Mouse (Mus musculus) liver, embryonic 16.5 days (tissue): Measurements from ENCODE around the gene Prkar1b. TPM values are rescaled to one million over a fixed set of nuclear protein-coding genes. Genes with fewer than 3 reads are reported as not detected.

Experiments
- ATAC-seq: fragments of 200-750 bp; cut with Nextera tagmentation; 2 replicates; pipeline ENCODE4 v1.8.0; 2017; ENCODE audit warnings: low read depth, mild to moderate bottlenecking, moderate number of reproducible peaks, moderate library complexity
- H3K27ac ChIP-seq: fragments of 300-500 bp; sonication (generic); 2 replicates; pipeline ENCODE4 v1.5.1; 2014; ENCODE audit warnings: mild to moderate bottlenecking, low read length
- H3K27me3 ChIP-seq: fragments of 300-500 bp; sonication (generic); 2 replicates; pipeline ENCODE4 v1.6.1; 2014; ENCODE audit warnings: low read depth, low read length, mixed read lengths; ENCODE audit not compliant: control insufficient read depth, insufficient read depth
- H3K36me3 ChIP-seq: fragments of 300-500 bp; sonication (generic); 2 replicates; pipeline ENCODE4 v1.6.1; 2014; ENCODE audit warnings: mild to moderate bottlenecking; ENCODE audit not compliant: control insufficient read depth, insufficient read depth
- H3K4me1 ChIP-seq: fragments of 300-500 bp; sonication (generic); 2 replicates; pipeline ENCODE4 v1.6.1; 2014; ENCODE audit warnings: low read depth, low read length, mixed read lengths; ENCODE audit not compliant: control insufficient read depth
- H3K4me2 ChIP-seq: fragments of 300-500 bp; sonication (generic); 2 replicates; pipeline ENCODE4 v1.6.1; 2014; ENCODE audit warnings: low read depth, low read length, mixed read lengths
- H3K4me3 ChIP-seq: fragments of 300-500 bp; sonication (generic); 2 replicates; pipeline ENCODE4 v1.5.1; 2014; ENCODE audit warnings: low read depth, mild to moderate bottlenecking, low read length
- H3K9ac ChIP-seq: fragments of 300-500 bp; sonication (generic); 2 replicates; pipeline ENCODE4 v1.6.1; 2014; ENCODE audit warnings: low read depth, low read length
- H3K9me3 ChIP-seq: fragments of 300-500 bp; sonication (generic); replicated peaks from 2 replicates; pipeline ENCODE4 v1.6.1; 2016; ENCODE audit warnings: low read length; ENCODE audit not compliant: control insufficient read depth
- WGBS: fragments of 180-500 bp; shearing (Covaris S2); extraction: QIAGEN DNeasy Blood & Tissue Kit; methylation state at CpG from one replicate; pipeline ENCODE4 v1.1.7; 2014; ENCODE audit not compliant: insufficient replicate concordance; 5-methylcytosine and 5-hydroxymethylcytosine counted together
- polyA plus RNA-seq: library from polyadenylated mRNA; unstranded; fragments of >200 nt; fragmentation: Nextera tagmentation; extraction: Ambion mirVana; gene quantifications from 2 replicates; pipeline ENCODE4 v1.2.1, GENCODE M21; 2015

Gene Prkar1b
- polyA plus RNA-seq, 1 experiment from 2014 or later: 0.80 TPM

DNA sequence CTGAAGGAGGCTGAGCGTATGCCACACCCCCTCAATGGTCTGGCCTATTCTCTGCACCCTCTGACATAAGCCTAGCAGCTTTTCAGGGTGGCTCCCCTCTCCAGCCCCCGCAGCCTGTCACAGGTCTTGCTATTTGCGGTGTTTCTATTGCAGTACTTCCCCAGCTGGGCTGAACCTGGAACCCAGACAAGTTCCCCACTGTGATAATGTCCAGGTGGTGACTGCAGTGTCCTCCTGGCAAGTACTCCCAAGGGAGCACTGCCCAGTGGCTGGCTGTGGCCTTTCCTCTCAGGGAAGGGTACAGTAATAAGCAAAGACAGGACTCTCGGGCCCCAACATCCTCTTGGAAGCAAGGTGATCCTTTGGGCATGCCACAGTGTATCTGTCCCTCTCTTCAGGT is 66.0 kb downstream of the Prkar1b start:
- Histone ChIP-seq H3K4me1 (no peaks in the 10 kb centered on the region), H3K27ac (no peak overlapping the region), H3K36me3 (no peaks in the 10 kb centered on the region), H3K9me3 (no peaks in the 10 kb centered on the region), H3K9ac (no peak overlapping the region), H3K4me3 (no peak overlapping the region), H3K27me3 (no peaks in the 10 kb centered on the region), H3K4me2 (no peak overlapping the region)
- no peak for ATAC-seq
- WGBS: 59% methylated on average over 4 of the region's 4 CpGs

DNA sequence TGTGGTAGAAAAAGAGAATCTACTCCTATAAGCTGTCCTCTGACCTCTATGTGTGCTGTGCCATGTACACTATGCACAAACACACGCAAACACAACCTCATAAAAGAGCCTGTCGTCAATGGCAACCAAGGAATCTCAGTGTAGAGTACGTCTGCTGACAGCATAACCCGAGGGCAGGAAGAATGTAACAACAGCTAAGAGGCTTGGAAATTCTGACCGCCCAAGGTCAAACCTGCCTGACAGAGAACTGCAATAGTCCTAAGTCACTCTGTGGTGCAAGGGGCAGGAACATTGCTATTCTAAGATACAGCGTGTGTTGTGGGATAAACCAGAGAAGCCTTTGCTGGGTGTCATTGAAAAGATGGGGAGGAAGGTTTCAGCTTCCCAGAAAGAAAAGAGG is 68.4 kb downstream of the Prkar1b start:
- Histone ChIP-seq H3K4me1 (no peaks in the 10 kb centered on the region), H3K27ac (no peak overlapping the region), H3K4me3 (no peak overlapping the region), H3K9ac (no peak overlapping the region), H3K36me3 (no peaks in the 10 kb centered on the region), H3K4me2 (no peak overlapping the region), H3K9me3 (no peaks in the 10 kb centered on the region), H3K27me3 (no peaks in the 10 kb centered on the region)
- 27% methylated on average over 6 of the region's 6 CpGs for WGBS
- ATAC-seq: no peak

DNA sequence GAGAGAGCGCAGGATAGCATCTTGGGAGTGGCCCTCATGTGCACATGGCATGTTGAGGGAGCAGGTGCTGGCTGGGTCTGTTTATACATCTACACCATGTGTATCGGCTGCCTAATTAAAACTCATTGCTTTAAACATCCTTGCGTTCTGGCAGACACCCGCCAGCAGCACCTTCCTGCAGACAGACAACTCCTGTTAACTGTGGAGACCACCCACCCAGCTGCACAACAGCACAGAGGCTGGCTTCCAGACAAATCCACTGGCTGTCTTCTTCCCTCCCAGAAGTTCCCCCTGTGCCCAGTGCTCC is 71.7 kb downstream of the Prkar1b start:
- Histone ChIP-seq H3K9me3 (no peaks in the 10 kb centered on the region), H3K36me3 (no peaks in the 10 kb centered on the region), H3K27me3 (no peaks in the 10 kb centered on the region), H3K4me1 (no peaks in the 10 kb centered on the region), H3K9ac (no peak overlapping the region), H3K4me3 (no peak overlapping the region), H3K4me2 (no peak overlapping the region), H3K27ac (no peak overlapping the region)
- no peak for ATAC-seq
- 64% methylated on average over 4 of the region's 4 CpGs for WGBS

DNA sequence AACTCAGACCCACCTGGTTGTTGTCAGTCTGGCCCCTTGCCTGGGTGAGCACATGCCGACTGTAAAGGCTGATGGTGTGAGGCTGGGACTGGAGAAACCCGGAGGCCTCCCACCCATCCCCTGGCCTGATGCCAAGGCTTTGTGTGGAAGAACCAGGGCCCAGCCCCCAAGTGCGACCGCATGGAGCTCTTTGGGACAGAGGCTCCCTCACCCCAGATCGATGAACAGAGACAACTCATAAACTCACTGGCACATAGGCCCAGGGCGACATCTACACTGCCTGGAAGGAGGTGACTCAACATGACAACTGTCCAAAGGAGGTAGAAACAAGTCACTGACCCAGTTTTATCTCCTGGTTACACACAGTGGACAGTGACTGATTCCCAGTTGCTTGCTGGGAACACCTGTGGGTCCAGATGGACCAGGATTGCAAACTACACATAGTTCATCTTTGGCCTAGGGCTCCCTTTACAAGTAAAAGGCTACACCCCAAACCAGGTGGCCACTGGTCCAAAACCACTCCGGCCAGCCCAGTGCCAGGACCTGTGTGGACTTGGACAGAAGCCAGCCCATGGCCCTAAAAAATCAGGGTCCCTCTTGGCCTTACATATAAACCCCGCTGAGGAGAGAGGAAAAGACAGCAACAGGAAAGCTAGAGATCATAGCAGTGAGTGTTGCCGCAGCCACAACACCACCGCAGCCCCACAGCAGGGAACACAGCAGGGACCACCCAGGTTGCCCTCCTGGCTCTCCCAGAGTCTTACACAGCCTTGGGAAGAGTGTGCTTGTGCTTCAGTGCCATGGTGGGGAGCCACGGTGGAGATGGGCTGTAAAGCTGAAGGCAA is 72.3 kb downstream of the Prkar1b start:
- Histone ChIP-seq H3K36me3 (no peaks in the 10 kb centered on the region), H3K27ac (no peak overlapping the region), H3K4me1 (no peaks in the 10 kb centered on the region), H3K9ac (no peak overlapping the region), H3K4me2 (no peak overlapping the region), H3K4me3 (no peak overlapping the region), H3K27me3 (no peaks in the 10 kb centered on the region), H3K9me3 (no peaks in the 10 kb centered on the region)
- 56% methylated on average over 11 of the region's 11 CpGs for WGBS
- no peak for ATAC-seq

DNA sequence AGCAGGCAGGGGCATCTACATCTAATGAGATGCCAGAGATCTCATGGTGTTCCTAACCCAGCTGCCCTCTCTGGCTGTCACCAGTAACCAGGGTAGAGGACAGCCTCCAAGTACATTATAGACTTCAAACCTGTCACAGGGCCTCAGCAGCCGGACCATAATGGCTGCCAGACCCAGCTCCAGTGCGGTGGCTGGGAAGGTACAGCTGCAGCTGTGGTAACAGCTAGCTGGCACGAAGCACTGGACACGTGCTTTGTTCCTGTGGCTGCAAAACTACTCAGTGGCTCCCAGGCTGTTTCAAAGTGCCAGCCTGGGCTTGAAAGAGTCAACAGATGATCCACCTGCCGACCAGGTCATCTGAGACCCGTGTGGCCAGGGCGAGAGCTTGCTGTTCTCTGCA is 73.4 kb downstream of the Prkar1b start:
- Histone ChIP-seq H3K4me3 (no peak overlapping the region), H3K27me3 (no peaks in the 10 kb centered on the region), H3K4me2 (no peak overlapping the region), H3K9ac (no peak overlapping the region), H3K36me3 (no peaks in the 10 kb centered on the region), H3K9me3 (no peaks in the 10 kb centered on the region), H3K27ac (no peak overlapping the region), H3K4me1 (no peaks in the 10 kb centered on the region)
- whole genome bisulfite sequencing: 62% methylated on average over 7 of the region's 7 CpGs
- no peak for ATAC-seq

DNA sequence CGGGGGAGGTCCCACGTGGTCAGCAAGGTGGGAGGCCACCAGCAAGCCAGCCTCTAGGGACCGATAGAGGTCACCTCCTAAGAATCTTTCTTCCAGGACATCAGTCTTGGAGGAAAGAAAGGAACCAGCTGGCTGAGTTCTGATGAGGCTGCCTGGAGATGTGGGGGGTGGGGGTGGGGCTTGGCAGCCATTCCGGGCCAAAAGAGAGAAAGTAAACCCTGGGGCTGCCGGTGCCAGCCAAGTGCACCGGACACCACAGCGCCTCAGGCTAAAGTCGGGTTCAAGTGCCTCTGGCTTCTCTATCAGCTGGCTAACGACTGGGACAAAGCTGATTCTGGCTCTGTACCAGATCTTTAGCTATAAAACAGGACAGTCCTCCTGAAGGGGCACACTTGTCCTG is 74.0 kb downstream of the Prkar1b start:
- no peaks in the 10 kb centered on the region for H3K9me3 ChIP-seq
- no peaks in the 10 kb centered on the region for H3K36me3 ChIP-seq
- H3K4me1 ChIP-seq: no peaks in the 10 kb centered on the region
- 38% methylated on average over 9 of the region's 9 CpGs for WGBS
- H3K9ac ChIP-seq: no peak overlapping the region
- no peak overlapping the region for H3K4me2 ChIP-seq
- no peak overlapping the region for H3K27ac ChIP-seq
- H3K4me3 ChIP-seq: no peak overlapping the region
- no peak for ATAC-seq
- no peaks in the 10 kb centered on the region for H3K27me3 ChIP-seq

DNA sequence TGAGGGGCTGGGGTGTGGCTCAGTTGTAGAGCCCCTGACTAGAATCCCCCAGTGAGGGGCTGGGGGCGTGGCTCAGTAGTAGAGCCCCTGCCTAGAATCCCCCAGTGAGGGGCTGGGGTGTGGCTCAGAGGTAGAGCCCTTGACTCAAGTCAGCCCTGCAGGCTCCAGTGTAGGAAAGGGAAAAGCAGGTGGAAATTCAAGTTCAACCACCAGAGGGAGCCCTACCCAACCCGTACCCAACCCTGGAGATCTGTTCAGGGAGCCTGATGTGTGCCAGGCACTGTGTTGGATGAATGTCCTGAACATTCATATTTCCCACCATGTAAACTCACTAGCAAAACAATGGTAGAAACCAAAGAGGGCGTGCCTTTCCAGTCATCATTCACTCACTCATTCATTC is 74.7 kb downstream of the Prkar1b start:
- no peak for ATAC-seq
- WGBS: 16% methylated on average over 3 of the region's 3 CpGs
- Histone ChIP-seq H3K4me1 (no peaks in the 10 kb centered on the region), H3K9ac (no peak overlapping the region), H3K27ac (no peak overlapping the region), H3K36me3 (no peaks in the 10 kb centered on the region), H3K4me2 (no peak overlapping the region), H3K4me3 (no peak overlapping the region), H3K9me3 (no peaks in the 10 kb centered on the region), H3K27me3 (no peaks in the 10 kb centered on the region)

DNA sequence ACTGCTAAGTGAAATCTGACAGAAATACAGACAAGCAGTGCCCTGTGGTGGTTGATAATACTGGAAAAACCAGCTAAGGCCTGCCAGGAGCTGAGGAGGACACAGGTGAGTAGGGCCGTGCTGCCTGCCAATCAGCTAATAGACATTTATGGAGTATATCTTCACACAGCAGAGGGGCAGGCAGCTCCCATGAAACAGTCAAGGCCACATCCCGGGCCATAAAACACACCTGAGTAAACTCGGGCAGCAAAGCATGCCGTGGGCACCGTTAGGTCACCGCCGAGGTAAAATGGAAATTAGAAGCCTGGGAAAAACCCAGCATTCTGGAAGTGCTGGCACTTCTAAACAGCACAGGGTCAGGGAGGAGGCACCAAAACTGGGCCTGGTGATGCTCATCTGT is 75.8 kb downstream of the Prkar1b start:
- Histone ChIP-seq H3K27me3 (no peaks in the 10 kb centered on the region), H3K9me3 (no peaks in the 10 kb centered on the region), H3K9ac (no peak overlapping the region), H3K4me2 (no peak overlapping the region), H3K27ac (no peak overlapping the region), H3K4me1 (no peaks in the 10 kb centered on the region), H3K4me3 (no peak overlapping the region), H3K36me3 (no peaks in the 10 kb centered on the region)
- WGBS: 81% methylated on average over 7 of the region's 7 CpGs
- ATAC-seq: no peak

DNA sequence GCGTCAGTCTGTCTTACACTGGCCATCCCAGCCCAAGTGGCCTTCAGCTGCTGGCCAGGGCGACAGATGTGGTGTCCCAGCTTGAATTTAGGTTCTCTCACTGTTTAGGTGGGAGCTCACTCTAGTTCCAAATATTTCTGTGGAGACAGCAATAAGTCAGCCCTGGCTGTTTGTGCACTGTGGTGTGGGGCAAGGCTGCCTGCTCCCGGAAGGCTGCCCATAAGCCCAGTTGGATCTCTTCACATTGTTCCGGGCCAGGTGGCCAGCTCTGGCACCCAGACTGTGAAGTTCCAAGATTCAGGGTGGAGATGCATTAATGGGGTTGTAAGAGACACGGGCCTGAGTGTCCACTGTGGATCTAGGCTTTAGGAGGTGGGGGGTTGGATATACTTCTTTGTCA is 76.9 kb downstream of the Prkar1b start:
- ATAC-seq: no peak
- WGBS: 62% methylated on average over 5 of the region's 5 CpGs

More for the DNA sequence above, 76.9 kb downstream of the Prkar1b start:
- Histone ChIP-seq H3K4me3 (no peak overlapping the region), H3K4me2 (no peak overlapping the region), H3K9ac (no peak overlapping the region), H3K9me3 (no peaks in the 10 kb centered on the region), H3K27ac (no peak overlapping the region), H3K27me3 (no peaks in the 10 kb centered on the region), H3K4me1 (no peaks in the 10 kb centered on the region), H3K36me3 (no peaks in the 10 kb centered on the region)
